Mouse (Mus musculus) limb, embryonic 11.5 days (tissue): ENCODE data around the gene Rnasel. TPM values are rescaled to one million over a fixed set of nuclear protein-coding genes. Genes with fewer than 3 reads are reported as not detected.

Experiments
- ATAC-seq: fragments of 200-750 bp; cut with Nextera tagmentation; 2 replicates; pipeline ENCODE4 v1.8.0; 2017; ENCODE audit warnings: low read depth; ENCODE audit not compliant: insufficient number of reproducible peaks, low FRiP score, low TSS enrichment
- DNase-seq: peaks from one replicate; pipeline ENCODE4 v3.0.0-alpha.2; 2015; ENCODE audit warnings: low spot score
- H3K27ac ChIP-seq: fragments of 300-500 bp; sonication (generic); replicated peaks from 2 replicates; pipeline ENCODE4 v1.5.1; 2014; ENCODE audit warnings: low read depth, mild to moderate bottlenecking, low read length
- H3K27me3 ChIP-seq: fragments of 300-500 bp; sonication (generic); 2 replicates; pipeline ENCODE4 v1.6.1; 2014; ENCODE audit warnings: mild to moderate bottlenecking, low read length, mixed read lengths; ENCODE audit not compliant: control insufficient read depth, insufficient read depth
- H3K36me3 ChIP-seq: fragments of 300-500 bp; sonication (generic); 2 replicates; pipeline ENCODE4 v1.6.1; 2014; ENCODE audit warnings: mild to moderate bottlenecking, low read length, moderate library complexity, mixed read lengths; ENCODE audit not compliant: control insufficient read depth, insufficient read depth
- H3K4me1 ChIP-seq: fragments of 300-500 bp; sonication (generic); 2 replicates; pipeline ENCODE4 v1.6.1; 2014; ENCODE audit warnings: low read length, mixed read lengths; ENCODE audit not compliant: control insufficient read depth, insufficient read depth
- H3K4me2 ChIP-seq: fragments of 300-500 bp; sonication (generic); 2 replicates; pipeline ENCODE4 v1.6.1; 2014; ENCODE audit warnings: low read depth, mild to moderate bottlenecking, moderate library complexity; ENCODE audit not compliant: severe bottlenecking
- H3K4me3 ChIP-seq: fragments of 300-500 bp; sonication (generic); 2 replicates; pipeline ENCODE4 v1.5.1; 2014; ENCODE audit warnings: low read depth, low read length
- H3K9ac ChIP-seq: fragments of 300-500 bp; sonication (generic); 2 replicates; pipeline ENCODE4 v1.6.1; 2014; ENCODE audit warnings: mild to moderate bottlenecking, low read length
- H3K9me3 ChIP-seq: fragments of 300-500 bp; sonication (generic); 2 replicates; pipeline ENCODE4 v1.6.1; 2016; ENCODE audit warnings: low read length; ENCODE audit not compliant: control insufficient read depth
- WGBS: fragments of 180-500 bp; shearing (Covaris S2); extraction: QIAGEN DNeasy Blood & Tissue Kit; methylation state at CpG from one replicate; pipeline ENCODE4 v1.1.7; 2014; 5-methylcytosine and 5-hydroxymethylcytosine counted together
- polyA plus RNA-seq: library from polyadenylated mRNA; unstranded; fragments of >200 nt; fragmentation: Nextera tagmentation; extraction: Ambion mirVana; gene quantifications from 2 replicates; pipeline ENCODE4 v1.2.1, GENCODE M21; 2014

Rnasel gene
- polyA plus RNA-seq, 1 experiment from 2014 or later: 10.2 TPM

DNA sequence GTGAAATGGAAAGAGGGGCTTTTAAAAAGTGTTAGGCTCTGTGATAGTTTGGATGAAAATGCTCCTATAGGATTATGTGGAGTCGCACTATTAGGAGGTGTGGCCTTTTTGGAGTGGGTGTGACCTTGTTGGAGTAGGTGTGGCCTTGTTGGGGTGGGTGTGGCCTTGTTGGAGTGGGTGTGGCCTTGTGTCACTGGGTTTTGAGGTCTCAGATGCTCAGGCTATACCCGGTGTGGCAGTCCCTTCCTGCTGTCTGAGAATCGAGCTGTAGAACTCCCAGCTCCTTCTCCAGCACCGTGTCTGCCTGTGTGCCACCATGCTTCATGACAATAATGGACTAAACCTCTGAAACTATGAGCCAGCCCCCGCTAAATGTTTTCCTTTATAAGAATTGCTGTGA is 40.6 kb upstream of the Rnasel start:
- Histone ChIP-seq H3K9me3 (no peaks in the 10 kb centered on the region), H3K27me3 (no peaks in the 10 kb centered on the region), H3K36me3 (no peaks in the 10 kb centered on the region), H3K4me3 (no peak overlapping the region), H3K4me2 (no peak overlapping the region), H3K27ac (no peak overlapping the region), H3K4me1 (peaks cover 12% of the 10 kb centered on the region), H3K9ac (no peak overlapping the region)
- DNase-seq (no peak), ATAC-seq (no peak)
- WGBS: 87% methylated on average over 5 of the region's 5 CpGs

DNA sequence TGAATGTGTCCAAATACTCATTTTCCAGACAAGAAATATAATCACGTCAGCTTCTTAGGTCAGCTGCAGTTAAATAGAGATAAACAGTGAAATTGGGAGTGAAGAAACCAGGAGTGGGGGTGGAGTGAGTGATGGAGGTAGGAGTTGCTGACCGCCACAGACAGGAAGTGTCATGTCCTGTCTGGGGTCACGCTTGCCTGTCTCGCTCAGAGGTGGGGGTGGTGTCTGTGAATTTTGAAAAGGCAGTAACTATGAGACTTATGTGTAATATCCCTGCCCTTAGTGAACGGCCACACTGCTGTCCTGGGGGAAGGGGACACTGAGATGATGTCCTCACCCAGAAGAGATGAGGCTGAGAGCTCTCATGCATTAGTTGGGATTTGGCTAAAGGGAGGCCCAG is 39.8 kb upstream of the Rnasel start:
- Histone ChIP-seq H3K4me1 (peaks cover 7% of the 10 kb centered on the region), H3K4me3 (no peak overlapping the region), H3K27ac (no peak overlapping the region), H3K27me3 (no peaks in the 10 kb centered on the region), H3K9me3 (no peaks in the 10 kb centered on the region), H3K9ac (no peak overlapping the region), H3K36me3 (no peaks in the 10 kb centered on the region), H3K4me2 (no peak overlapping the region)
- ATAC-seq: no peak
- WGBS: 74% methylated on average over 5 of the region's 5 CpGs
- DNase-seq: no peak

DNA sequence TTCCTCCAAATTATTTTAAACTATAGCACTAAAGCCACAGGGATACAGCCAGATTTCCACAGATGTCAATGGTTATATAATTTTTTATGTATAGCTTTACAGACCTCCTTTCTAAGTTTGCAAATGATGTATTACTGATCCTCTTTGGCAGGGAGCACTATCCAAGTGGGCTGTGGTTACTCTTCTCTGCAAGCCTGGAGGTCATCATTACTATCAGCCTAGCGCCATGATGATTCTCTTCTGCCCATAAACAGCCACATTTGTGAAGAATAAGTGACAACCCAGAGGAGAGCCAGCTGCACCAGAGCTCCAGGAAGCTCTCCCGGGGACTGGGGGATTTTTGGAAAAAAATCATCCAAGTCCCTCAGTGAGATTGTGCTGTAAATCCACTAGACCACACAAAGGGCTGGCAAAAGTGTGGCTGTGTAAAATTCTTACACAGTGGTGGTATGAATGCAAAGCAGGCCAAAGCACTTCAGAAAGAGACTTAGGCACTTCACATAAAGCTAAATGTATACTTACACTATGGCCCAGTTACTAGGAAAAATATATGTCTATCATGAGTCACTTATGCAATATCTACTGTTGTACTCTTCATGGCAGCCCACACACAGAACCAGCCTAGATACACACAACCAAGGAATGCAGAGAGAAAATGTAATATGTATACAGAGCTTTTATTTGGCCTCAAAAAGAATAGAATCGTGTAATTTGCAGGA is 37.5 kb upstream of the Rnasel start:
- no peak for DNase-seq
- H3K36me3 ChIP-seq: no peaks in the 10 kb centered on the region
- no peaks in the 10 kb centered on the region for H3K9me3 ChIP-seq
- no peak for ATAC-seq
- no peak overlapping the region for H3K4me2 ChIP-seq
- H3K9ac ChIP-seq: no peak overlapping the region
- no peak overlapping the region for H3K4me3 ChIP-seq
- no peak overlapping the region for H3K27ac ChIP-seq
- WGBS: 84% methylated on average over 3 of the region's 3 CpGs
- H3K27me3 ChIP-seq: no peaks in the 10 kb centered on the region
- no peaks in the 10 kb centered on the region for H3K4me1 ChIP-seq

DNA sequence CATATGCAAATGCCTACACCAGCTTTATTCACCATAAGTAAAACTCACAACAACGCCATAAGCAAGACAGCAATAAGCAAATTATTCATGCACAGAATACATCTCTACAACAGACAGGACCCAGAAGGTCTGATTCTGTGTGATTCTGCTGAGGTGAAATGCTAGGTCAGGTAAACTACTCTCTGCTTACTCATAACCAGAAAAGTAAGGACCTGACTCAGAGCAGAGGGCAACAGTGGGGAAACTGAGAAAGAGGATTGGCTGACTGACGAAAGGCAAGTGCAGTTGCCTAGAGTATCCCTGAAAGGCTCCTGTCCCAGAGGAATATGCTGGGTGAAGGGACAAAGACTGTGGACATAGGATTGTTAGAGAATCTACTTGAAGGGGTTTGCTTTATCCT is 36.6 kb upstream of the Rnasel start:
- Histone ChIP-seq H3K4me1 (no peaks in the 10 kb centered on the region), H3K4me3 (no peak overlapping the region), H3K9me3 (no peaks in the 10 kb centered on the region), H3K4me2 (no peak overlapping the region), H3K27ac (no peak overlapping the region), H3K9ac (no peak overlapping the region), H3K36me3 (no peaks in the 10 kb centered on the region), H3K27me3 (no peaks in the 10 kb centered on the region)
- ATAC-seq: no peak
- DNase-seq: no peak
- 84% methylated on average over 2 of the region's 2 CpGs for WGBS

DNA sequence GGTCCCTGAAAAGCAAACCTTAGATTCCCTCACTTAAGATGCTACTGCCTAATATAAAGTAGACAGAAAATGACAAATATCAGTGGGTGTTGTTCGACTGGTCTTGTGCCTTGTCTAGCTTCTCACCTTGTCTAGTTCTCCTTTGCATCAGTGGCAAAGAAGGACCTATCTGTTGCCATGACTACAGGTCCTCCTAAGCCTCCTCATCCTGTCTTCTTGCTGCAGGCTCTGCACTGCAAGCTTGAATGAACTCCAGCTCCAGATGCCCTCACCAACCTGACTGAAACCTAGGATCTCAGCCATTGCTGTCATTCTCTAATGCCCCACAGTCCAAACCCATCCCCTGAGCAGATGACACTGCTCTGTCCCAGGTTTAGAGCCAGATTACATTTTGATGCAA is 31.2 kb upstream of the Rnasel start:
- H3K4me1 ChIP-seq: no peaks in the 10 kb centered on the region
- ATAC-seq (no peak), DNase-seq (no peak)
- H3K27me3 ChIP-seq: no peaks in the 10 kb centered on the region
- no peaks in the 10 kb centered on the region for H3K9me3 ChIP-seq
- H3K27ac ChIP-seq: no peak overlapping the region
- no peaks in the 10 kb centered on the region for H3K36me3 ChIP-seq
- no peak overlapping the region for H3K4me2 ChIP-seq
- WGBS: 92% methylated on average over 1 of the region's 1 CpGs
- H3K4me3 ChIP-seq: no peak overlapping the region
- no peak overlapping the region for H3K9ac ChIP-seq

DNA sequence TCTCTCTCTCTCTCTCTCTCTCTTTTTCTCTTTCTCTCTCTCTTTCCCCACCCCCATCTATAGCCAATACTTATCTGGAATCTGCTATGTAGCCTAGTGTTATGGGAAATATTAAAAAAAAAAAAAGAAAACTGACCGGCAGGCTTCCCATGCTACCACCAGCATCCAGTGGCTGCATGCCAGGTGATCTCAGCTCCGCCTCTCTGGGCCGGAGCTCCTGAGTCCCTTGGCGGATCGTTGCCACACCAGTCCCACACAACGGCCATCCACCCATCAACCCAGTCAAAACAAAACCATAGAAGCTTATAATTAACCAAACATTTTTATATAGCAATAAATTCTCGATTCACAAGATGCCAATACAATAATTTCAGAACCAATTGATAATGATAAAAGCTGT is 28.3 kb upstream of the Rnasel start:
- Histone ChIP-seq H3K4me3 (no peak overlapping the region), H3K4me1 (no peaks in the 10 kb centered on the region), H3K36me3 (no peaks in the 10 kb centered on the region), H3K9ac (no peak overlapping the region), H3K27me3 (no peaks in the 10 kb centered on the region), H3K4me2 (no peak overlapping the region), H3K9me3 (no peaks in the 10 kb centered on the region), H3K27ac (no peak overlapping the region)
- WGBS: 77% methylated on average over 7 of the region's 7 CpGs
- DNase-seq: no peak
- no peak for ATAC-seq

DNA sequence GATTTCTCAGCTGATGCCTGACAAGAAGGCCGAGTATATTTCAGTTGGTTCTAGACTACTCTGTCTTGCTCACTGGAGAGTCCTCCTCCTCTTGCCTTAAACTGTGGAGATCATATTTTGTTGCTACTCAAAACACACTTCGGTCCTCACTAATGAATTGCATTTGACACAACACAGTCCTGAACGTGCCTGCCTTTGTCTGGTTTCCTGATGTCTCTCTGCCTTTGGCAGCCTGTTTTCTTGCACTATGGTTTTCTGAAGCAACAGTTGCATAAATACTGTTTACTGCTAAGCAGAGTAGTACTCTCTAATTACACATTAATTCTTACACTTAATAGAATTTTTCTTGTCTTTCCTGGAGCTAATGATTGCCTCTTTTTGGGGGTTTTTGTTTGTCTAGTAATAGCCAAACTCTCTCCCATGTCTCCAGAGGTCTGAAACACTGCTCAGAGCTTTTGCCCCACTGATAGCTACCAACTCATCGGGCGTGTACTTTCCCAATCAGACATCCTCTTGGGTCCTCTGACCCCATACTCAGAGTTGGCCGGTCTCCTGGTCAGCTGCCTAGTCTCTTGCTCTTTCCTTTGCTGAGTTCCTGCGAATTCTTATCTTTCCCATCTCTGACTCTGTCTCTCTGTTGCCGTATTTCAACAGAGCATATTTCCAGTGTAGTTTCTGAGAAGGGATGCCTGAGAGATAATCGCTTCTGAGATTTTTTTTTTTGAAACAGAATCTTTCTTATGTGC is 27.5 kb upstream of the Rnasel start:
- ATAC-seq (no peak), DNase-seq (no peak)
- Histone ChIP-seq H3K9me3 (no peaks in the 10 kb centered on the region), H3K4me1 (no peaks in the 10 kb centered on the region), H3K9ac (no peak overlapping the region), H3K36me3 (no peaks in the 10 kb centered on the region), H3K4me3 (no peak overlapping the region), H3K4me2 (no peak overlapping the region), H3K27me3 (no peaks in the 10 kb centered on the region), H3K27ac (no peak overlapping the region)
- WGBS: 89% methylated on average over 9 of the region's 9 CpGs

DNA sequence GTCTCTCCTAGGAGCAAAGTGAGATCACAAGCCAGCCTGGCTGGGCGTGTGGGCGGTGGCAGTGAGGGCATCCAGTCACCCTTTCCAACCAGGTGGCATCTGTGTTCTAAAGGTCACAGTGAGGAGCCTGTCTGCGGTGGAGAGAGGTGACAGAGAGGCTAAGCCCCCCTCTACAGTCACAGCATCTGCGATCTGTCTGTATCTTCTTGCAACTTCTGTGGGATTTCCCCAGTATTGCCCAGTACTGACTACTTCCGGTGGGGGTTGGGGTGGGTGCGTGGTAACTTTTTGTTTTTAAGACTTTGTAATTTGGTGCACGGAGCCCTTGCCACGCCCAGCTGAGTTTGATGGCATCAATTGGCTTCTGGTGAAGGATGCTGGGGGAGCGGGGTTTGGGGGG is 25.8 kb upstream of the Rnasel start:
- no peaks in the 10 kb centered on the region for H3K4me1 ChIP-seq
- no peak overlapping the region for H3K4me3 ChIP-seq
- no peak overlapping the region for H3K4me2 ChIP-seq
- no peak for DNase-seq
- no peaks in the 10 kb centered on the region for H3K9me3 ChIP-seq
- no peak overlapping the region for H3K27ac ChIP-seq
- H3K9ac ChIP-seq: no peak overlapping the region
- H3K36me3 ChIP-seq: no peaks in the 10 kb centered on the region
- ATAC-seq: no peak
- 76% methylated on average over 9 of the region's 9 CpGs for WGBS
- H3K27me3 ChIP-seq: no peaks in the 10 kb centered on the region
